Mouse (Mus musculus) heart, adult 2 months (tissue): ENCODE measurements around the gene Serpina16. TPM values are rescaled to one million over a fixed set of nuclear protein-coding genes. Genes with fewer than 3 reads are reported as not detected.

Experiments used
- DNase-seq, 2 experiments: peaks; one replicate each; pipeline ENCODE4 v3.0.0; 2021
- H3K27ac ChIP-seq: fragments of 200-600 bp; 2 replicates; pipeline ENCODE4 v1.8.1; 2022
- H3K27me3 ChIP-seq: fragments of 200-500 bp; 2 replicates; pipeline ENCODE4 v1.6.1; 2012; ENCODE audit warnings: mild to moderate bottlenecking, low read length, inconsistent platforms, mixed read lengths; ENCODE audit not compliant: control insufficient read depth, insufficient read depth
- H3K36me3 ChIP-seq: fragments of 200-500 bp; 2 replicates; pipeline ENCODE4 v1.6.1; 2012; ENCODE audit warnings: low read length, inconsistent platforms; ENCODE audit not compliant: control insufficient read depth, insufficient read depth
- H3K4me1 ChIP-seq: fragments of 200-500 bp; 2 replicates; pipeline ENCODE4 v1.6.1; 2011; ENCODE audit warnings: low read length; ENCODE audit not compliant: control insufficient read depth, insufficient read depth
- H3K4me3 ChIP-seq: fragments of 200-600 bp; 2 replicates; pipeline ENCODE4 v1.8.1; 2022
- H3K79me2 ChIP-seq: fragments of 200-500 bp; replicated peaks from 2 replicates; pipeline ENCODE4 v1.6.1; 2012; ENCODE audit warnings: mild to moderate bottlenecking, inconsistent platforms, low read length, moderate library complexity, mixed read lengths; ENCODE audit not compliant: control insufficient read depth, insufficient read depth
- H3K9ac ChIP-seq: fragments of 200-500 bp; 2 replicates; pipeline ENCODE4 v1.6.1; 2012; ENCODE audit warnings: low read depth, mild to moderate bottlenecking, control low read depth, inconsistent platforms, low read length, mixed read lengths
- CTCF ChIP-seq: fragments of 200-600 bp; IDR thresholded peaks from 2 replicates; pipeline ENCODE4 v1.8.1; 2022; ENCODE audit warnings: antibody characterized with exemption, mild to moderate bottlenecking, moderate library complexity
- EP300 ChIP-seq: fragments of 200-500 bp; IDR thresholded peaks from 2 replicates; pipeline ENCODE4 v1.6.1; 2011; ENCODE audit warnings: low read depth, low read length, control low read depth; ENCODE audit not compliant: insufficient read depth
- POLR2A ChIP-seq: fragments of 200-500 bp; IDR thresholded peaks from 2 replicates; pipeline ENCODE4 v1.6.1; 2011; ENCODE audit warnings: mild to moderate bottlenecking, low read depth, low read length, control low read depth; ENCODE audit not compliant: insufficient read depth
- WGBS: fragments of 180-500 bp; shearing (Covaris S2); methylation state at CpG from one replicate; pipeline ENCODE4 v1.1.7; 2018; 5-methylcytosine and 5-hydroxymethylcytosine counted together
- intact Hi-C: fragments of 180-260 bp; cut with DNase I; formaldehyde crosslinking; loops from one replicate; pipeline ENCODE4 v1.15.1; 2025
- polyA plus RNA-seq: library from polyadenylated mRNA; depleted of rRNA; stranded (reverse); fragments of >200 nt; gene quantifications from 2 replicates; pipeline ENCODE4 v1.2.3, GENCODE M21; 2012; rRNA removed
- total RNA-seq, 2 experiments: library from RNA; stranded (reverse); gene quantifications; 2 replicates each; pipeline ENCODE4 v1.2.3; 2021

Serpina16 gene
- total and polyA plus RNA-seq, 3 experiments = not detected

DNA sequence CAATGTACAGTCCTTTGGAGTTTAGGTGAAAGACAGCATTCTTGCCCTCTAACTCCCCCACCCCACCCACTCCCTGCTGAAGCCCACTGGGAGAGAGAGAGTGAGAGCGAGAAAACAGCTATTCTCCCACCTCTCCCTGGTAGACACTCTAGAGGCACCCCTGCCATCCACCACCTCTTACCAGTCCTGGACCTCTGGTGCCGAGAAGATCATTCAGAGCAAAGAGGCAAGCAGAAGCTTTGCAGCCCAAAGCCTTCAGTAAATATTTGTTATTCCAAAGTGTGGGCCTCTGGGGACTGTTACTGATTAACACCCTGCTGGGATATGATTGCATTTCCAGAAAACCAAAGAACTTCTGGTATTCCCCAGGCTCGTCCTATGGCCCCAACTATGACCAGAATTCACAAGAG, 44.7 kb downstream of the Serpina16 start, which contains the start of gene Serpina10:
Gene Serpina10, minus strand, starts transcription at position 242 of the 410 bp plus-strand sequence.
- no peak within 1 kb of the TSS for H3K4me3 ChIP-seq
- intact Hi-C loops = no loop called here
- TF ChIP-seq POLR2A = no peak
- no peak for TF ChIP-seq EP300
- TF ChIP-seq CTCF = no peak
- DNase-seq = no peak
- H3K79me2 ChIP-seq = no peaks in the 10 kb centered on the region
- no peaks in the 10 kb centered on the region for H3K36me3 ChIP-seq
- no peak within 1 kb of the TSS for H3K27ac ChIP-seq
- no peaks in the 10 kb centered on the region for H3K27me3 ChIP-seq
- WGBS = 55% methylated on average over 3 of the region's 3 CpGs
- no peaks in the 10 kb centered on the region for H3K4me1 ChIP-seq
- H3K9ac ChIP-seq = no peak within 1 kb of the TSS

Other genes starting within 250 kb of the Serpina16 start
- 10 to 100 TPM; 56.3 to 68.8 TPM for gene Ifi27, start 241.9 kb downstream of the Serpina16 start, total RNA-seq
- gene Ifi27, start 241.9 kb downstream of the Serpina16 start, polyA plus RNA-seq = 175 and 210 TPM in 2 replicates
- gene Ifi27l2a, start 232.5 kb downstream of the Serpina16 start, total RNA-seq = 10 to 100 TPM; 31.8 to 43.8 TPM
- 265 and 388 TPM in 2 replicates for gene Ifi27l2a, start 232.5 kb downstream of the Serpina16 start, polyA plus RNA-seq
- not detected for gene Ifi27l2b, start 218.9 kb downstream of the Serpina16 start, total RNA-seq
- 0.29 TPM in 1 of 2 replicates, not detected in the other for gene Ifi27l2b, start 218.9 kb downstream of the Serpina16 start, polyA plus RNA-seq
- gene Ppp4r4, start 143.9 kb downstream of the Serpina16 start, total RNA-seq = under 1 TPM; 0.16 to 0.37 TPM
- gene Ppp4r4, start 143.9 kb downstream of the Serpina16 start, polyA plus RNA-seq = 0.06 and 0.29 TPM in 2 replicates
- not detected for gene Serpina10, start 44.7 kb downstream of the Serpina16 start, total RNA-seq
- gene Serpina10, start 44.7 kb downstream of the Serpina16 start, polyA plus RNA-seq = not detected in 2 replicates
- gene Serpina6, start 18.9 kb downstream of the Serpina16 start, total RNA-seq = not detected
- 0.12 TPM in 1 of 2 replicates, not detected in the other for gene Serpina6, start 18.9 kb downstream of the Serpina16 start, polyA plus RNA-seq
- gene Serpina1f, start 19.4 kb upstream of the Serpina16 start, total RNA-seq = not detected
- gene Serpina1f, start 19.4 kb upstream of the Serpina16 start, polyA plus RNA-seq = not detected in 2 replicates
- under 1 TPM; 0.18 to 0.20 TPM for gene Serpina1d, start 97.5 kb upstream of the Serpina16 start, total RNA-seq
- gene Serpina1d, start 97.5 kb upstream of the Serpina16 start, polyA plus RNA-seq = 0.35 and 3.5 TPM in 2 replicates
- gene Serpina1b, start 154.2 kb upstream of the Serpina16 start, total RNA-seq = under 1 TPM; 0.18 to 0.27 TPM
- gene Serpina1b, start 154.2 kb upstream of the Serpina16 start, polyA plus RNA-seq = 0.23 and 4.2 TPM in 2 replicates
- not detected for gene Serpina1a, start 187.4 kb upstream of the Serpina16 start, total RNA-seq
- 2.4 TPM in 1 of 2 replicates, not detected in the other for gene Serpina1a, start 187.4 kb upstream of the Serpina16 start, polyA plus RNA-seq
- gene Serpina1c, start 228.7 kb upstream of the Serpina16 start, total RNA-seq = not detected
- gene Serpina1c, start 228.7 kb upstream of the Serpina16 start, polyA plus RNA-seq = 0.14 and 4.2 TPM in 2 replicates